Mouse (Mus musculus) left cerebral cortex, adult 2 months (tissue): Measurements from ENCODE around the gene Slc22a5. TPM values are rescaled to one million over a fixed set of nuclear protein-coding genes. Genes with fewer than 3 reads are reported as not detected.

Source experiments
- DNase-seq, 2 experiments: peaks; one replicate each; pipeline ENCODE4 v3.0.0; 2021 to 2022; ENCODE audit warnings: low spot score in 2 of 2, mixed read lengths in 1 of 2; ENCODE audit errors: extremely low spot score in 1 of 2
- H3K27ac ChIP-seq: fragments of 200-600 bp; 2 replicates; pipeline ENCODE4 v1.8.1; 2022
- H3K4me3 ChIP-seq: fragments of 200-600 bp; 2 replicates; pipeline ENCODE4 v1.8.1; 2022
- CTCF ChIP-seq: fragments of 200-600 bp; IDR thresholded peaks from 2 replicates; pipeline ENCODE4 v1.8.1; 2022; ENCODE audit warnings: antibody characterized with exemption, mild to moderate bottlenecking, moderate library complexity
- intact Hi-C: fragments of 180-260 bp; cut with DNase I; formaldehyde crosslinking; loops from one replicate; pipeline ENCODE4 v1.15.1; 2025
- total RNA-seq, 2 experiments: library from RNA; stranded (reverse); gene quantifications; 2 replicates each; pipeline ENCODE4 v1.2.3; 2021

Gene Slc22a5
- total RNA-seq, 2 experiments from 2014 or later, result 9.5 to 10.5 TPM

DNA sequence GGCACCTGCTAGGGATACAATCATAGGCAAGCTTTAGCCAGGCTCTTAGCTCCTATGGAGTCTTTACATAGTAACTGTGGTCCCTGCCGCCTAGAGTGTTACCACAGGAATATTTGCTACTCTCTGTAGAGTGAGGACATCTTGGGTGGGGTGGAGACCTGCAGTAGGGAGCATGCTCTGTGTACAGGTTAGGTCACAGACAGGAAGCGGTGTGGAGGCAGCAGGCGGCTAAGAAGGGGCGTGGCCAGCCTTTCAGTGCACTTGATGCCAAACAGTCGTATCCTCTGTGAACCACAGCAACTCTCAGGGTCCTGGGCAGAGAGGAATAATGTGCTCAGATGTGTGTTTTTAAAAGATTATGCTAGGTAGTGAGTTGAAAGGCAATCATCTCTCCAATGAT lies 39.7 kb downstream of the Slc22a5 start:
- H3K4me3 ChIP-seq, result no peak overlapping the region
- TF ChIP-seq CTCF, result no peak
- no peak for DNase-seq
- intact Hi-C loops, result loop anchor here (2.0 kb wide), 2 partner anchors 93 to 115 kb away; no protein-coding TSS in a partner anchor
- H3K27ac ChIP-seq, result no peak overlapping the region

DNA sequence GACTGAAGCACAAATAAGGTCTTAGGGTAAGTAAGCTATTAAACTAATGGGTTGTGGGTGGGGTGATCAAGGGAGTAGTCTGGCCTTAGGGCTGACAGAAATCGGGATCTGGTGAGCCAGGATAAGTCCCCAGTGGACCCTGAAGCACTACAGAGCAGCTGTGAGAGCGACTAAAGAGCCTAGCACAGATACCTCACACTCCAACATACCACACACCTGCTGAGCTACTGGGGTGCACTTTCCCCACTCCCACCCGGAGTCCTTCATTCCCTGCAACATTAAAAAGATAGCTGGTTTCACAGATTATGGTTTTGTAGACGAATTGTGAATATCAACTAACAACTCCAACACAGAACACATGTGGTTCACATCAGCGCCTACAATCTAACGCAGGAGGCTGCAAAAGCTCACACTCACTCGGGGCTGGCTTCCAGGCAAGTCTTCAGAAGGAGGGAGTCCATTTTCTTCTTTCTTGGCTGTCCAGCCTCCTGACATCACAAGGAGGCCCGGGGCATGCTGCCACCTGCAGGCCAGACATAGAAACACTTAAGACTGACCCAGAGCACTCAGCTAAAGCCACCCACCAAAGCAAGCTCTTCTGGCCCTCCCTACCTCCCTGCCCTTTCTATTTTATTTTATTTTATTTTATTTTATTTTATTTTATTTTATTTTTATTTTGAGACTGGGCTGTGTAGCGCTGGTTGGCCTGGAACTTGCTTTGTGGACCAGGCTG lies 41.7 kb downstream of the Slc22a5 start:
- intact Hi-C loops, result loop anchor here (2.0 to 10.0 kb wide), 3 partner anchors 91 to 385 kb away; no protein-coding TSS in a partner anchor
- peak; percentile 87 for TF ChIP-seq CTCF
- peak; percentile 65 to 79 for DNase-seq
- Histone ChIP-seq H3K4me3 (no peak overlapping the region), H3K27ac (no peak overlapping the region)

DNA sequence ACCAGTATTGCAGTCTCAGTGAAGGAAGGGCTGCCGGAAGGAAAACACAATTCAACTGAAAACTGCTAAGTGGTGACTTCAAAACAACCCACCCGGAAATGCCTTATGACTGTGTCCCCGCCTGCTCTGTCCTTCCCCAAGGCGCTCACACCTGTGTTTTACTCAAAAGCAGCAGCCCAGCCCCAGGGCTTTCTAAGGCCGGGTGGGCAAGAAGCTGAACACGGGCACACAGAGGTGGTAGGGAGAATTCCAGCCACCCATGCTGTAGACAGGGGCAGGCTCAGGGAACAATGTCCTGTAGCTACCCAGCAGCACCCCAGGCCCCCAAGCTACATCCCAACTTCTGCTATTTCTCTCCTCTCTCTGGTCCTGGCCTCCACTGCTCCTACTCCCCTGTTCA lies 45.8 kb downstream of the Slc22a5 start:
- no peak for TF ChIP-seq CTCF
- no peak overlapping the region for H3K4me3 ChIP-seq
- DNase-seq, result no peak
- intact Hi-C loops, result loop anchor here (10.0 kb wide), 1 partner anchor 381 kb away; no protein-coding TSS in a partner anchor
- no peak overlapping the region for H3K27ac ChIP-seq

GRCm38 (mm10) chr11:53843106-53843505 lies 48.4 kb downstream of the Slc22a5 start:
- no peak for TF ChIP-seq CTCF
- DNase-seq, result peak in 1 of 2 experiments; percentile 35
- Histone ChIP-seq H3K4me3 (no peak overlapping the region), H3K27ac (peak overlapping the region; percentile 86)
- intact Hi-C loops, result loop anchor here (10.0 kb wide), 1 partner anchor 378 kb away; no protein-coding TSS in a partner anchor

DNA sequence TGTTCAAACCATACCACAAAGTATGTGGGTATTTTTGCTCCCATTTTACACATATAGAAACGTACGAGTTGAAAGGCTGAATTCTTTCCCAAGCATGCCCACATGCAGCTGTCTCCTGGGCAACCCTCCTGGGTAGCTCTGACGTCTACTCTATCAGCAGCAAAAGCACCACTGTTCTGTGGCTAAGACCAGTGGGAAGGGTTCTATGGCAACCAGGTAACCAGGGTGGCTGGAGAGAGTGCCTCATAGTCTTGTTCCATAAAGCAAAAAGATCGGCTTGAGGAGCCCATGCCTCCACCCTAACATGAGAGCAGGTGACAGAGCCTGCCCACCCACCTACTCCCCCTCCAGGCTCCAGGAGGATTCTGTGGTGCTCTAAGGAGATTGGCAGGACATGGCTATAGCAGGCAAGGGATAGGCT lies 49.3 kb downstream of the Slc22a5 start:
- peak; percentile 28 to 63 for DNase-seq
- intact Hi-C loops, result loop anchor here (10.0 kb wide), 1 partner anchor 377 kb away; no protein-coding TSS in a partner anchor
- Histone ChIP-seq H3K27ac (peak overlapping the region; percentile 86), H3K4me3 (no peak overlapping the region)
- TF ChIP-seq CTCF, result no peak

GRCm38 (mm10) chr11:53841514-53841913 lies 49.9 kb downstream of the Slc22a5 start:
- DNase-seq, result peak in 1 of 2 experiments; percentile 28
- intact Hi-C loops, result loop anchor here (10.0 kb wide), 1 partner anchor 377 kb away; no protein-coding TSS in a partner anchor
- H3K27ac ChIP-seq, result peak overlapping the region; percentile 86

DNA sequence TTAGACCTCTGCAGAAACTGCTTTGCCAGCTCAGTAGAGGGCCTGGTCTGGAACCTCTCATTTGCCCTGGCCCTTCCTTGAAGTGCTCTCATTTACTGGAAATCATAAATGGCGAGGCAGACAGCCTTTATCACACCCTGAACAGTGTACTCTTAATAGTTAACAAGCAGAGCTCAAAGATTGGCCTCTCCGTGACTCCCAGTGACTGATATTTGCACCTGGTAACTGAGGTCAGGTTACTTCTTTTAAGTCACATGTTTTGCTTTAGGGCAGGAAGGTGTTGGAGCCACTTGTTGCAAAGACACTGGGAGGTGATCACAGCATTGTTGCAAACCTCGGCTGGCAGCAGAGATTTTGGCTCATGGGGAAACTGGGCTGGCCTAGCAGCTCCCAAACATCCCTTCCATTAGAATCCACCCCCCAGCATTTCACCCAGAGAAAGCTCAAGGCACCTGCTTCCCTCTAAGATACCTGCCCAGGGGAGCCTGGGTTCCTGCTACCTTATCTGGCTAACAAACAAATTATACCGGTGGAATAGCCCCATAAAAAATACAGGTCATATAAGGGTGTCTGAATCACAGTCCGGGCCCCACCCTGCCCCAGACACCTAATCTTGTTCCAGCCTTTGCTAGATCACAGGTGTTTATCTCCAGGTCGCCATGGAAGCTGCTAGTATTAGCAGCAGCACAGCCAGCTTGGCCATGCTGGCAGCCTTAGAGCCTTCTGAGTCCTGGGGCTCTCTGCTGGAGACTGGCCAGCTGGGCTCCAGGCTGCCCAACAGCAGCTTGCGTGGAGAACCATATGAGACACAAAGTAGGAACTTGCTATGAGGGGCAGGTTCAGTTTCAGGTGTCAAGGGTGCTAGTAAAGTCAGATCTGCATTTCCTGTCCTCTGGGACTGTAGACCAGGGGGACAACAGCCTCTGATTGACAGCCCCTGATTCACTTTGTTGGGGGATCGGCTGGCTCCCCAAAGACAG lies 51.5 kb downstream of the Slc22a5 start:
- no peak overlapping the region for H3K4me3 ChIP-seq
- H3K27ac ChIP-seq, result no peak overlapping the region
- no peak for TF ChIP-seq CTCF
- intact Hi-C loops, result loop anchor here (10.0 kb wide), 1 partner anchor 375 kb away; no protein-coding TSS in a partner anchor
- DNase-seq, result no peak

More at GRCm38 (mm10) chr11:53841514-53841913, 49.9 kb downstream of the Slc22a5 start:
- no peak overlapping the region for H3K4me3 ChIP-seq
- TF ChIP-seq CTCF, result no peak

DNA sequence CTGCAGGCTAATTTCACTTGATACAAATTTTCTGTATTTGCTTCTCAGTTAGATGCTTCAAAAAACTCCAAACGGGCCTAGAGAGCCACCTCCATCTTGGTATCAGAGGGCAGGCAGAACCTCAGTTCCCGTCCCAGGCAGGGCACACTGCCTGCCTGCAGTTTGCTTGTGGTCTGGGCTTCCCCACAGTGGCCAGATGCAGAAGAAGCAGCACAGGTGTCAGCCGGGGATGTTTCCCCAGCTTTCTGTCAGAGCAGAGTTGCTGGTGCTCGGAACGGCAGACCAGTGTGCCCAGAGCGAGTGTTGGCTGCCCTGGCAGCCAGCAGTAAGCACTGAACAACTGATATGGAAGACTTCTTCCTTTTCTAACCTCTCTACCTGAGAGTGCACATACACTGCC lies 52.3 kb downstream of the Slc22a5 start:
- no peak overlapping the region for H3K4me3 ChIP-seq
- H3K27ac ChIP-seq, result no peak overlapping the region
- intact Hi-C loops, result no loop called here
- TF ChIP-seq CTCF, result no peak
- no peak for DNase-seq

GRCm38 (mm10) chr11:53837731-53838130 lies 53.7 kb downstream of the Slc22a5 start:
- Histone ChIP-seq H3K4me3 (no peak overlapping the region), H3K27ac (no peak overlapping the region)
- TF ChIP-seq CTCF, result no peak
- intact Hi-C loops, result no loop called here
- no peak for DNase-seq

DNA sequence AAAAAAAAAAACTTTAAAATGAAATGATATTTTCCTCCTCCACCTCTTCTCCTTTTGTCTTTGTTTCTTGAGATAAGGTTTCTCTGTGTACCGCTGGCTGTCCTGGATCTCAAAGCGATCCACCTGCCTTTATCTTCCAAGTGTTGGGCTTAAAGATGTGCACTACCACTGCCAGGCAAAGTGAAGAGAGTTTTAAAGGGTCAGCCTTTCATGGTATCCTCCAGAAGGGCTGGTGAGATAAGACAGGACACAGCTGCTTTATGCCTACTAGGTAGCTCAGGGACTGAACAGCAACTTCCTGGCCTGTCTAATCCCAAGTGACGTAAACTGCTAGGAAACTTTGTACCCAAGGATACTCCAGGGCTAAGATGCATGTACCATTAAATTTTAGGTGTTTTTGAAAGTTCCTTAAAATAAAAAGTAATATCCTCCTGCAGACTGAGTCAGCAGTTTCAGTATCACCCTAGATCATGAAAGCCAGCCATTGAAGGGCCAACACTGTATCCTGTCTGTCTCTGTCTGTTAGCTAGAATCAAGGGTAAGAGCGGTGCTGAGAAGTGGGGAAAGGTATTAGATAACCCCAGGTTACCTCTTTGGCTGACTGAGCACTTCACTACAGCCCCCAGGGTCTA lies 56.0 kb downstream of the Slc22a5 start:
- intact Hi-C loops, result no loop called here
- Histone ChIP-seq H3K27ac (no peak overlapping the region), H3K4me3 (no peak overlapping the region)
- DNase-seq, result no peak
- TF ChIP-seq CTCF, result no peak

DNA sequence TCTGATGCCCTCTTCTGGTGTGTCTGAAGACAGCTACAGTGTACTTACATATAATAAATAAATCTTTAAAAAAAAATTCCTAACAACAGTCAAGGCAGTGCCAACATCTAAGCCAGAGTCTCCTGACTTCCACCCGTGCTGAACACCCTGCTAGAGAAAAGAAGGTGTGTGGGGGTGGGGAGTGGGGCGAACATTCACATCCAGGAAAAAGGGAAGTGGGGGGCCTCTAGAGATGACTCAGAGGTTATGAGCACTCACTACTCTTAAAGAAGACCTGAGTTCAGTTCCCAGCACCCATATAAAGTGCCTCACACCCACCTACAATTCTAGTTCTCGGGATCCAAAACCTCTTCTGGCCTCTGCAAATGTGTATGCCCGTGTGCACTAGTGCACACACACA lies 66.1 kb downstream of the Slc22a5 start:
- intact Hi-C loops, result no loop called here
- Histone ChIP-seq H3K4me3 (no peak overlapping the region), H3K27ac (no peak overlapping the region)
- TF ChIP-seq CTCF, result no peak
- DNase-seq, result no peak
